Mouse (Mus musculus) neural tube, embryonic 13.5 days (tissue): ENCODE results near the gene Gabarap. TPM values are rescaled to one million over a fixed set of nuclear protein-coding genes. Genes with fewer than 3 reads are reported as not detected.

ENCODE experiments used
- ATAC-seq: fragments of 200-750 bp; cut with Nextera tagmentation; 2 replicates; pipeline ENCODE4 v1.8.0; 2017; ENCODE audit warnings: low read depth, mild to moderate bottlenecking, moderate TSS enrichment, moderate library complexity
- H3K27ac ChIP-seq: fragments of 300-500 bp; sonication (generic); replicated peaks from 2 replicates; pipeline ENCODE4 v1.5.1; 2015; ENCODE audit warnings: moderate library complexity, mild to moderate bottlenecking, inconsistent platforms
- H3K27me3 ChIP-seq: fragments of 300-500 bp; sonication (generic); 2 replicates; pipeline ENCODE4 v1.6.1; 2015; ENCODE audit warnings: mild to moderate bottlenecking, inconsistent platforms
- H3K36me3 ChIP-seq: fragments of 300-500 bp; sonication (generic); 2 replicates; pipeline ENCODE4 v1.6.1; 2015; ENCODE audit warnings: mild to moderate bottlenecking, inconsistent platforms
- H3K4me1 ChIP-seq: fragments of 300-500 bp; sonication (generic); replicated peaks from 2 replicates; pipeline ENCODE4 v1.6.1; 2015; ENCODE audit warnings: inconsistent platforms
- H3K4me2 ChIP-seq: fragments of 300-500 bp; sonication (generic); 2 replicates; pipeline ENCODE4 v1.6.1; 2015; ENCODE audit warnings: inconsistent platforms, mild to moderate bottlenecking, moderate library complexity
- H3K4me3 ChIP-seq: fragments of 300-500 bp; sonication (generic); 2 replicates; pipeline ENCODE4 v1.5.1; 2015; ENCODE audit warnings: mild to moderate bottlenecking, inconsistent platforms
- H3K9ac ChIP-seq: fragments of 300-500 bp; sonication (generic); 2 replicates; pipeline ENCODE4 v1.6.1; 2015; ENCODE audit warnings: moderate library complexity, mild to moderate bottlenecking, inconsistent platforms
- H3K9me3 ChIP-seq: fragments of 300-500 bp; sonication (generic); 2 replicates; pipeline ENCODE4 v1.6.1; 2016; ENCODE audit warnings: inconsistent platforms
- WGBS: fragments of 180-500 bp; shearing (Covaris S2); methylation state at CpG from one replicate; pipeline ENCODE4 v1.1.7; 2015; 5-methylcytosine and 5-hydroxymethylcytosine counted together
- polyA plus RNA-seq: library from polyadenylated mRNA; unstranded; fragments of >200 nt; fragmentation: Nextera tagmentation; extraction: Ambion mirVana; gene quantifications from 2 replicates; pipeline ENCODE4 v1.2.1, GENCODE M21; 2015

Gene Gabarap
- polyA plus RNA-seq, 1 experiment from 2014 or later, result 746 TPM

DNA sequence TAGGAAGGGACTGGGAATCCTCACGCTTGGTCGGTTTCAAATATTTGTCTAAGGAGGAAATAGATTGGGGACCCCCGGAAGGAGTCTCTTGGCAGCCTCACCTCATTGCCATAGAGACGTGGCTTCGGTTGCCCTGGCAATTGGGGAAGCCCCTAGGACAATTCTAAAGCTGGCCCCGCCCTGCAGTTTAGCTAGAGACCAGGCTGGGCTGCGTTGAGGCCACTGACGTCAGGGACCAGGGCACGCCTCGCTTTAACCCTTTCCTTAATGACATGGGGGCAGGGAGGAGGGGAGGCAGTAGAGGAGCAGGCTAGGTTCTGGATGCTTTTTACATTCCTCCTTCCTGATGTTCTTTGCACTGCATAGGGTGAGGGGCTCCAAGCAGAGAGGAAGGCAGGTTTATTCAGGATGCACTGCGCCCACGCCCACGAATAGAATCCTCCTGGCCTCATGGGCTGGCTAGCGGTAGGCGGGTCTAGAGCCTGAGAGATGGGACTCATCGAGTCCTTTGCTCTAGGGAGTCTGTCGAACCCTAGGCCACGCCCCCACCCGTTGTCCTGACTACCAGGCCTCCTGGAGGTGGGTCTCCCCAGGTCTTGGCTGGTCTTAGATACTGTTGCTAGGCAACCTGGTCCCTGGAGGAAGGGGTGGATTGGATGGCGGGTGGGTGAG, 38.3 kb downstream of the Gabarap start:
- Histone ChIP-seq H3K4me3 (peak overlapping the region; percentile 32), H3K27me3 (no peaks in the 10 kb centered on the region), H3K4me2 (peak overlapping the region; percentile 66), H3K4me1 (peaks cover 71% of the 10 kb centered on the region), H3K36me3 (peaks cover 39% of the 10 kb centered on the region), H3K9me3 (no peaks in the 10 kb centered on the region), H3K27ac (peak overlapping the region; percentile 98), H3K9ac (peak overlapping the region; percentile 66)
- ATAC-seq, result peak; percentile 95
- 0% methylated on average over 20 of the region's 20 CpGs for whole genome bisulfite sequencing

DNA sequence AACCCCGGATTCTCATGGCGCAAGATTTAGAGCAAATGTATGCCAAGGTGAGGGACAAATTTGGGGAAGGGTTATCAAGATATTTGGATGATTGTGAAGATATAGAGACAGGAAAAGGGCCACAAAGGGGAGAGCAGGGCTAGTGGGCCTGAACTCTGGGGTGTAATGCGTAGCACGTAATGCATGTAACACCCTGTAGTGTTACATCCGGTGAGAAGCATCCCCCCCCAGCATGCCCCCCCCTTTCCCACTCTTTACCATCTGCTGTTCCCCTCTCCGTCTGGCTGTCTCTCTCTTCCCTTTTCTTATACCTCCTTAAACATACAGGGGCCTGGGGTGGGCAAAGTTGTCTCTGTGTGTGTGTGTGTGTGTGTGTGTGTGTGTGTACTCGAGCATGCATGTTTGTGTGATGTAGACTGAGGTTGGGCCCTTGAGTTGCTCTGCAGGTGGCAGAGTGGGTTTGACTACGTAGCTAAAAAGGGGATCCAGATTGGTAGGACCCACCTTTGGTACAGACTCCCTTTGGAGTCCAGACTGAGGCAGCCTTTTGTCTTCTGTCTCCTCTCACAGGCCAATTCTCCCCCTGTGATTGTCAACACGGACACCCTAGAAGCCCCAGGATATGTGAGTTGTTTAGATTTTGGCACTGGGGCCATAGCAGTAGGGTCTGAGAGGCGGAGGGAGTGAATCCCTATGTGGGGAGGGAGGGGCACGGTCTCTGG, 39.0 kb downstream of the Gabarap start:
- peaks cover 64% of the 10 kb centered on the region for H3K4me1 ChIP-seq
- H3K9ac ChIP-seq, result peak overlapping the region; percentile 66
- ATAC-seq, result peak; percentile 57
- 22% methylated on average over 11 of the region's 11 CpGs for WGBS
- no peaks in the 10 kb centered on the region for H3K9me3 ChIP-seq
- H3K4me3 ChIP-seq, result peak overlapping the region; percentile 32
- H3K27me3 ChIP-seq, result no peaks in the 10 kb centered on the region
- H3K27ac ChIP-seq, result peak overlapping the region; percentile 98
- H3K4me2 ChIP-seq, result peak overlapping the region; percentile 66
- peaks cover 44% of the 10 kb centered on the region for H3K36me3 ChIP-seq

DNA sequence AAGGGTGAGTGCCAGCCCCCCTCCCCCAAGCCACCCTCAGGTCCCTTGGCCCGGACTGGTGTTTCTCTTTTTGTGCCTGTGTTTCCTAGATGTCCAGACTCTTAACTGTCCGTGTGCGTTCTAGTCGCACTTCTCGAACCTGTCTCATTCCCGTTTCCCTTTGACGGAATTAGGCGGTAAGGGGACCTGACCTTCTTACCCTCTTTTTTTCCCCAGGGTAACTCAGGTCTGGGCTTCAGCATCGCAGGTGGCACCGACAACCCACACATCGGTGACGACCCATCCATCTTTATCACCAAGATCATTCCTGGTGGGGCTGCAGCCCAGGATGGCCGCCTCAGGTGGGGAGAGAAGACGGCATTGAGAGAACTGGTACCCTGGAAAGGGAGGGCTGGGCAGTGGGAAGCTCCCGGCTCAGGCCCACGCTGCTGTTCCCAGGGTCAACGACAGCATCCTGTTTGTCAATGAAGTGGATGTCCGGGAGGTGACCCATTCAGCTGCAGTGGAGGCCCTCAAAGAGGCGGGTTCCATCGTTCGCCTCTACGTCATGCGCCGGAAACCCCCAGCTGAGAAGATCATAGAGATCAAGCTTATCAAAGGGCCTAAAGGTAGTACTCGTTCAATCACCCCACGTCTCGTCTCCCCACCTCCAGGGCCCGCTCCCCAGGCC, 39.8 kb downstream of the Gabarap start:
- Histone ChIP-seq H3K27ac (peak overlapping the region; percentile 98), H3K9me3 (no peaks in the 10 kb centered on the region), H3K4me1 (peaks cover 56% of the 10 kb centered on the region), H3K27me3 (no peaks in the 10 kb centered on the region), H3K9ac (peak overlapping the region; percentile 66), H3K4me3 (peak overlapping the region; percentile 32), H3K4me2 (peak overlapping the region; percentile 66), H3K36me3 (peaks cover 47% of the 10 kb centered on the region)
- WGBS, result 90% methylated on average over 28 of the region's 28 CpGs
- no peak for ATAC-seq

DNA sequence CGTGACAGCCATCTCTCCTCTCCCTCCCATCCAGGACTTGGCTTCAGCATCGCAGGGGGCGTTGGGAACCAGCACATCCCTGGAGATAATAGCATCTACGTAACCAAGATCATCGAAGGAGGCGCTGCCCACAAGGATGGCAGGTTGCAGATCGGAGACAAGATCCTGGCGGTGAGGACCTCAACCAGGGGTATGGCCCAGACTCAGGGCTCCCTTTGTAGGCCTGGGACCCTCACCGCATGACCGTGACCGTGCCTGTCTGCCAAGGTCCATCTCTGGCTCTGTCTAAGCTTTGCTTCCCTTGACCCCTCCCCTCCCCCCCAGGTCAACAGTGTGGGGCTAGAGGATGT, 40.4 kb downstream of the Gabarap start:
- Histone ChIP-seq H3K36me3 (peaks cover 49% of the 10 kb centered on the region), H3K4me3 (no peak overlapping the region), H3K27me3 (no peaks in the 10 kb centered on the region), H3K9me3 (no peaks in the 10 kb centered on the region), H3K27ac (peak overlapping the region; percentile 5; the same call in 1 of the 2 replicates), H3K9ac (no peak overlapping the region), H3K4me2 (no peak overlapping the region), H3K4me1 (peaks cover 51% of the 10 kb centered on the region)
- no peak for ATAC-seq
- 95% methylated on average over 11 of the region's 11 CpGs for WGBS

DNA sequence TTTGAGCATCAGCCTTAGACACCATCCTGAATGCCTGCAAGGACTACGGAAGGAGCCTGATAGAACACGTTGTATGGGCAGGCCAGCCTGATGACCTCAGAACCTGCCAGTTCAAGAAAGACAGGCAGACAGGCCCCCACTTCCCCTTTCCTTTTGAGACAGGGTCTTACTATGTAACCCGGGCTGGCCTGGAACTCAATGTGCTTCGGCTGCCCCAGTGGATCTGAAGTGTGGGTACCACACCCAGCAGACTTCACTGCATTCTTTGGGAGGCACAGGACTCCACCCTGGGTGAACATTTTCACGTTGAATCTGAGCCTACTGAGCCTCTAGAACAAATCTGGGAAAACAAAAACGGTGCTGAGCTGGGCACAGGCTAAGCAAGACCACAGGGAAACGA, 47.2 kb downstream of the Gabarap start:
- Histone ChIP-seq H3K36me3 (peaks cover 82% of the 10 kb centered on the region), H3K27ac (no peak overlapping the region), H3K4me2 (no peak overlapping the region), H3K4me3 (no peak overlapping the region), H3K9ac (no peak overlapping the region), H3K27me3 (no peaks in the 10 kb centered on the region), H3K9me3 (no peaks in the 10 kb centered on the region), H3K4me1 (no peaks in the 10 kb centered on the region)
- no peak for ATAC-seq
- WGBS, result 81% methylated on average over 7 of the region's 7 CpGs

DNA sequence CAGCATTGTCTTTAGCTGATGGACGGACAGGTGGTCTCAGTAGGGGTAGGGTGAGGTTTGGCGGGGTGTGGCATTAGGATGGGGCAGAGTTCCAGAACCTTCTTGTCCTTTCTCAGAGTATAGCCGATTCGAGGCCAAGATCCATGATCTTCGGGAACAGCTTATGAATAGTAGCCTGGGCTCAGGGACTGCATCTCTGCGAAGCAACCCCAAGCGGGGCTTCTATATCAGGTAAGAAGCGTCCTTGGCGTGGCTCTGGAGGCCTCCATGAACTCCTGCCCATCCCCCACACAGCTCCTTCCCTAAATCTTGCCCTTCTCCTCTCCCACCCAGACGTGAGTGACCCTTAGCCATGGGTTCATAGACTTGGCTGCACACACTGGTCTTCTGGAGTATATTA, 48.7 kb downstream of the Gabarap start:
- H3K4me3 ChIP-seq, result no peak overlapping the region
- no peak overlapping the region for H3K9ac ChIP-seq
- ATAC-seq, result no peak
- peaks cover 82% of the 10 kb centered on the region for H3K36me3 ChIP-seq
- no peak overlapping the region for H3K27ac ChIP-seq
- no peaks in the 10 kb centered on the region for H3K9me3 ChIP-seq
- H3K27me3 ChIP-seq, result no peaks in the 10 kb centered on the region
- no peaks in the 10 kb centered on the region for H3K4me1 ChIP-seq
- WGBS, result 94% methylated on average over 10 of the region's 10 CpGs
- no peak overlapping the region for H3K4me2 ChIP-seq

DNA sequence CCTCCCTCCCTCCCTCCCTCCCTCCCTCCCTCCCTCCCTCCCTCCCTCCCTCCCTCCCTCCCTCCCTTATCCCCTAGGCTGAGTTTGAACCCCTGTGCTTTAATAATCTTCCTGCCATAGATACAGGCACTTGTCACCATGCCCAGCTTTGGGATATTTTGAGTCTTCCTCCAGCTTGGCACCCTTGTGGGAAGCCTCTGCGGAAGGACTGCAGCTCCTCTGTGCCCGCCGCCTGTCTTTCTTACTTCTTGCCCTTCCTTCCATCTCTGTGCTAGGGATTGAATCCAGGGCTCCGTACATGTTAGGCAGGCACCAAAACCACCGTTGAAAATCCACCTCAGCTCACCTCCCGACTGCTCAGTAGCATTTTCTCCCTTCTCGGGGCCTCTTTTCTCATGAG, 49.2 kb downstream of the Gabarap start:
- H3K4me2 ChIP-seq, result no peak overlapping the region
- no peak for ATAC-seq
- H3K27ac ChIP-seq, result no peak overlapping the region
- no peaks in the 10 kb centered on the region for H3K9me3 ChIP-seq
- peaks cover 84% of the 10 kb centered on the region for H3K36me3 ChIP-seq
- no peak overlapping the region for H3K4me3 ChIP-seq
- H3K27me3 ChIP-seq, result no peaks in the 10 kb centered on the region
- no peaks in the 10 kb centered on the region for H3K4me1 ChIP-seq
- no peak overlapping the region for H3K9ac ChIP-seq
- 95% methylated on average over 7 of the region's 7 CpGs for WGBS

DNA sequence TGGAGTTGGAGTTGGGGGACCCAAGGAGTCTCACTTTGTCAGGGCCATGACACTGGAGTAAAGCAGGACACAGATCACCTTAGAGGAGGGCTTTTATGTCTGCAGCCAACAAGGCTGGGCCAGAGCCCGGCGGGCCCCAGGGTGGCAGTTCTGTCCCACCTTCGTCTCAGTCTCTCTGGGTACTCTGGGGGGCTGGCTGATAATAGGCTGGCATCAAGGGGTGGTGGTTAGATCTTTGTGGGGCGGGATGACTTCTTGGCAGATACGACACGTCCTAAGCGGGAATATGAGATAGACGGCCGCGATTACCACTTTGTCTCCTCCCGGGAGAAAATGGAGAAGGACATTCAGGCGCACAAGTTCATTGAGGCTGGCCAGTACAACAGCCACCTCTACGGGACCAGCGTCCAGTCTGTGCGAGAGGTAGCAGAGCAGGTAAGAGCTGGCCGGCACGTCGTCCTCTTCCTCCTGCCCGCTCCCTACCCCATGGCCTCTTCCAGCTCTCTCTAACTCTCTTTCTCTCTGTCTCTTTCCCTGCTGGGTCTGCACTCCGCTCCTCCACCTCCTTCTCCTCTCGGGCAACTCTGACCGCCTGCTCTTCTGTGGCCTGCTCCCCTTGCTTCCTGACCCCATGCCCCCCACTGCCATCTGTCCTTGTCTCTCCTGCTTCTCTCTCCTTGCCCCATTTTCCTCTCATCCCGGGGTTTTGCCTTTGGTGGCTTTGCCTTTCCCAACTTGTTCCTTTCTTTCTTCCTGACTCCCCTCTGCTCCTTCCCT, 51.6 kb downstream of the Gabarap start:
- ATAC-seq, result no peak

DNA sequence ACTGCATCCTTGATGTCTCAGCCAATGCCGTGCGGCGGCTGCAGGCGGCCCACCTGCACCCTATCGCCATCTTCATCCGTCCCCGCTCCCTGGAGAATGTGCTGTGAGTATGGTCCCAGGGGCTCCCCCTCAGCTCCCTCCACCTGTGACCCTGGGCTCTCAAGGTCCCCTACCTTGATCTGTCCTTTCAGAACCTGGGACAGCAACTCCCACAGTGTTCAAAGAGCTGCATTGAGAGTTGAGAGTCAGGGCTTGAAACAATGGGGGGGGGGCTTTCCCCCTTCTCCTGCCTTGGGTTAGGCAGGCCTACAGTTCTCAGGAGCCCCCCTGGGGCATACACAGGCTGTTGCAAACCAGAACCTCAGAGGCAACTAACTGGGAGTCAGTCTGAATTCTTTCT, 52.7 kb downstream of the Gabarap start:
- Histone ChIP-seq H3K4me3 (no peak overlapping the region), H3K27ac (0 out of 2 replicates have a peak overlapping the region, but pooled peaks have one; percentile 1), H3K9me3 (no peaks in the 10 kb centered on the region), H3K4me2 (no peak overlapping the region), H3K4me1 (no peaks in the 10 kb centered on the region), H3K9ac (no peak overlapping the region), H3K36me3 (peaks cover 68% of the 10 kb centered on the region), H3K27me3 (no peaks in the 10 kb centered on the region)
- WGBS, result 75% methylated on average over 7 of the region's 7 CpGs
- ATAC-seq, result no peak

More for the DNA sequence above, 51.6 kb downstream of the Gabarap start:
- Histone ChIP-seq H3K9me3 (no peaks in the 10 kb centered on the region), H3K27me3 (no peaks in the 10 kb centered on the region), H3K36me3 (peaks cover 79% of the 10 kb centered on the region), H3K9ac (no peak overlapping the region), H3K27ac (no peak overlapping the region), H3K4me2 (no peak overlapping the region), H3K4me3 (no peak overlapping the region), H3K4me1 (no peaks in the 10 kb centered on the region)
- WGBS, result 88% methylated on average over 23 of the region's 23 CpGs
